Mouse (Mus musculus) liver, embryonic 16.5 days (tissue): Measurements from ENCODE around the gene Khdc1a. TPM values are rescaled to one million over a fixed set of nuclear protein-coding genes. Genes with fewer than 3 reads are reported as not detected.
"Not testable (repeated sequence)": the region's sequence is repeated elsewhere in the genome, so short reads cannot be mapped to it uniquely, and the experiment has no call there.

Experiments used
- ATAC-seq: fragments of 200-750 bp; cut with Nextera tagmentation; 2 replicates; pipeline ENCODE4 v1.8.0; 2017; ENCODE audit warnings: low read depth, mild to moderate bottlenecking, moderate number of reproducible peaks, moderate library complexity
- H3K27ac ChIP-seq: fragments of 300-500 bp; sonication (generic); 2 replicates; pipeline ENCODE4 v1.5.1; 2014; ENCODE audit warnings: mild to moderate bottlenecking, low read length
- H3K27me3 ChIP-seq: fragments of 300-500 bp; sonication (generic); 2 replicates; pipeline ENCODE4 v1.6.1; 2014; ENCODE audit warnings: low read depth, low read length, mixed read lengths; ENCODE audit not compliant: control insufficient read depth, insufficient read depth
- H3K36me3 ChIP-seq: fragments of 300-500 bp; sonication (generic); 2 replicates; pipeline ENCODE4 v1.6.1; 2014; ENCODE audit warnings: mild to moderate bottlenecking; ENCODE audit not compliant: control insufficient read depth, insufficient read depth
- H3K4me1 ChIP-seq: fragments of 300-500 bp; sonication (generic); 2 replicates; pipeline ENCODE4 v1.6.1; 2014; ENCODE audit warnings: low read depth, low read length, mixed read lengths; ENCODE audit not compliant: control insufficient read depth
- H3K4me2 ChIP-seq: fragments of 300-500 bp; sonication (generic); 2 replicates; pipeline ENCODE4 v1.6.1; 2014; ENCODE audit warnings: low read depth, low read length, mixed read lengths
- H3K4me3 ChIP-seq: fragments of 300-500 bp; sonication (generic); 2 replicates; pipeline ENCODE4 v1.5.1; 2014; ENCODE audit warnings: low read depth, mild to moderate bottlenecking, low read length
- H3K9ac ChIP-seq: fragments of 300-500 bp; sonication (generic); 2 replicates; pipeline ENCODE4 v1.6.1; 2014; ENCODE audit warnings: low read depth, low read length
- H3K9me3 ChIP-seq: fragments of 300-500 bp; sonication (generic); replicated peaks from 2 replicates; pipeline ENCODE4 v1.6.1; 2016; ENCODE audit warnings: low read length; ENCODE audit not compliant: control insufficient read depth
- WGBS: fragments of 180-500 bp; shearing (Covaris S2); extraction: QIAGEN DNeasy Blood & Tissue Kit; methylation state at CpG from one replicate; pipeline ENCODE4 v1.1.7; 2014; ENCODE audit not compliant: insufficient replicate concordance; 5-methylcytosine and 5-hydroxymethylcytosine counted together
- polyA plus RNA-seq: library from polyadenylated mRNA; unstranded; fragments of >200 nt; fragmentation: Nextera tagmentation; extraction: Ambion mirVana; gene quantifications from 2 replicates; pipeline ENCODE4 v1.2.1, GENCODE M21; 2015

Gene Khdc1a
- polyA plus RNA-seq, 1 experiment from 2014 or later, result not detected

DNA sequence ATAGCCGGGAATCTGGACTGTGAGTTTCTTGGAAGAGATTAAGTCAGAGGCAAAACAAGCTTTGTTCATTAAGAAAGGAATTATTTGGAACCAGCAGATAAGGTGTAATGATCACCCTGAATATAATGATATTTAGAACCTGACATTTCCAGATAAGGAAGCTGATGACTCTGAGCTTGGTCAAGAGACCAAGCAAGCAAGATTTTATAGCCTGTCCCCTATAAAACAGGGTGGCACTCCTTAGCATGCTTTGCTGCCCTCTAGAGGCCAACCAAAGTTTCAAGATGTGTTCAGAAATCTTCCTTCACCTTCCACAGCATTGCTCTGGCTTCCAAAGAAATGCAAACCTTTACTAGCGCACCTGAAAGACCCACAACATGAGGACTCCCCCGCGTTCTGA lies 5.2 kb upstream of the Khdc1a start:
- Histone ChIP-seq H3K27me3 (no peaks in the 10 kb centered on the region), H3K4me2 (no peak overlapping the region), H3K9ac (no peak overlapping the region), H3K27ac (no peak overlapping the region), H3K36me3 (no peaks in the 10 kb centered on the region), H3K4me1 (no peaks in the 10 kb centered on the region), H3K4me3 (no peak overlapping the region), H3K9me3 (no peaks in the 10 kb centered on the region)
- WGBS, result 32% methylated on average over 4 of the region's 4 CpGs
- no peak for ATAC-seq

DNA sequence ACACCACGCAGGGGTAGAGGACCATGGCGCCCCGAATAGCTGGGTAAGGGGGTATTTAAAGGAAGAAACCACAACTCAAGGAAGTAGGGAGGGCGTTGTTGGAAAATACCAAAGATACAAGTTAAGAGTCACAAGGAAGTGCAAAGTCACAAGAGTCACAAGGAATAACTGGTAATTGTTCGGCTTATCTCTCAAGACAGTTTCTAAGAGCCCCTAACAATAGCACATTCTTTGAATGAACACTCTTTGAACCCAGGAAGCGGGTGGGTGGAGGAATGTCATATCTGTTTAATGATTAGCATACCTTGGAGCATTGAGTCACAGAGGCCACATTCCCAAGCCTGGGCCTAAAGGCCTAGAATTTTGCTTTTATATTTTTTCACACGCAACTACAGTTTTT lies 4.7 kb upstream of the Khdc1a start:
- not testable (repeated sequence) for H3K9me3 ChIP-seq, H3K4me3 ChIP-seq, H3K4me2 ChIP-seq, H3K9ac ChIP-seq, H3K36me3 ChIP-seq, H3K4me1 ChIP-seq, H3K27me3 ChIP-seq, H3K27ac ChIP-seq, ATAC-seq
- 62% methylated on average over 7 of the region's 7 CpGs for WGBS

DNA sequence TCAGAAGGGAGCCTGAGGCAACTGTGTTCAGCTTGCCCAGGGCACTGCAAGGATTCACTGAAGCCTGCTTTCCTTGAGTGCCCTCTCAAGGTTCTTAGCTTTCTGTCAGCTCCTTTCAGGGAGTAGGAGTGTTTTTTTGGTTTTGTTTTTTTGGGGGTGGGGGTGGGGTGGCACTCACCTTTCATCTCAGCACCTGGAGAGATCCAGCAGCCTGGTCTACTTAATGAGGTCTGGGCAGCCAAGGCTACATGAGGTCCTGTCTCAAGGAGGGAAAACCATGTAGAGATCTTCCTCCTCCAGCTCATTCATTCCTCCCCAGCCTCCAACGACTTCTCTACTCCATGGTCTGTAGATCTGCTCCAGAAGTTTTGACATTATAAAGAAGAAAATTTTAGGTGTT lies 18.6 kb downstream of the Khdc1a start, which contains the start of gene Khdc1c:
Khdc1c (plus strand) TSS at position 301 of the 400 bp plus-strand sequence.
- not testable (repeated sequence) for H3K9ac ChIP-seq, ATAC-seq, H3K4me1 ChIP-seq, H3K27ac ChIP-seq, H3K9me3 ChIP-seq, H3K27me3 ChIP-seq, H3K4me2 ChIP-seq, H3K36me3 ChIP-seq, H3K4me3 ChIP-seq
- 28% methylated on average over 1 of the region's 1 CpGs for WGBS

DNA sequence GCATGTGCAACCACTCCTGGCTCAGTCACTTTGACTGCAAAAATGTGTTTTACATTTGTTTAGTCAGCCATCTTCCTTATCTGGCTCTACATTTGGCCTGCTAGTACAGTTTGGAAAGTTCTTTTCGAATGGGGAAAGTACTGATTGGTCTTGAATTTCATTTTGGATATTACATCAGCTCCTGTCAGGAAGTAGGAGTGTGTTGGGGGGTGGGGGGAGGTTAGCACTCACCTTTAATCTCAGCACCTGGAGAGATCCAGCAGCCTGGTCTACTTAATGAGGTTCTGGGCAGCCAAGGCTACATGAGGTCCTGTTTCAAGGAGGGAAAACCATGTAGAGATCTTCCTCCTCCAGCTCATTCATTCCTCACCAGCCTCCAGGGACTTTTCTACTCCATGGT lies 33.8 kb downstream of the Khdc1a start, which contains the start of gene Khdc1b:
Khdc1b (plus strand) TSS at position 301 of the 400 bp plus-strand sequence.
- H3K4me2 ChIP-seq, result no peak within 1 kb of the TSS
- WGBS, result 49% methylated on average over 1 of the region's 1 CpGs
- no peak within 1 kb of the TSS for H3K27ac ChIP-seq
- H3K9me3 ChIP-seq, result no peaks in the 10 kb centered on the region
- no peak for ATAC-seq
- no peaks in the 10 kb centered on the region for H3K27me3 ChIP-seq
- no peaks in the 10 kb centered on the region for H3K36me3 ChIP-seq
- H3K4me3 ChIP-seq, result no peak within 1 kb of the TSS
- H3K4me1 ChIP-seq, result no peaks in the 10 kb centered on the region
- H3K9ac ChIP-seq, result no peak within 1 kb of the TSS

DNA sequence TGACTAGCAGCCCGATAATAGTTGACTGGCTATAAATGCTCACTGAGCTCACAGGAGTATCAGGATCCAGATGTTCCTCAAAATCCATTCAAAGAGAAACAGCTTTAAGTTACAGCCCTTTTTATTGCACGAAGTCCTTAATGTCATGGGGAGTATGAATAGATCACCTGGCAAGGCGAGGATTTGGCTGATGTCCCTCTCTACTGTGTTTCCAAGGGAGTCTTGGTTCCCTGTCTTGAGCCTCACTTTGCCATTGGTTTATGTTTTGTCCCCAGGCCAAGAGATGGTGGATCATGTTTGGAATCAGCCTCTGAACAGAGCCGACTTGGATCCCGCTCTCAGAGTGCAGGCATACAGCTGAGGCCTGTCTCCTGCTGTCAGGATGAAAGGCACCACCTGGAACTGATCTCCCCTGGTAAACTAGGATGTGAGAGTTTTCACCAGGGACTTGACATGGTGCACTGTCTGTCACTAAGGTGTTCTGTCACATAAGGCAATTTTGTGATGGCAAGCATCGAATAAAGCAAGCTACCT lies 41.8 kb downstream of the Khdc1a start:
- ATAC-seq, result no peak
- H3K9ac ChIP-seq, result no peak overlapping the region
- H3K27me3 ChIP-seq, result no peaks in the 10 kb centered on the region
- H3K4me2 ChIP-seq, result no peak overlapping the region
- no peaks in the 10 kb centered on the region for H3K4me1 ChIP-seq
- no peaks in the 10 kb centered on the region for H3K36me3 ChIP-seq
- WGBS, result 58% methylated on average over 6 of the region's 6 CpGs
- H3K9me3 ChIP-seq, result no peaks in the 10 kb centered on the region
- no peak overlapping the region for H3K27ac ChIP-seq
- H3K4me3 ChIP-seq, result no peak overlapping the region

Other genes starting within 250 kb of the Khdc1a start
- 3.0 and 3.3 TPM in 2 replicates for gene Tmem14a, start 131.1 kb upstream of the Khdc1a start, polyA plus RNA-seq
- gene Gsta3, start 109.1 kb upstream of the Khdc1a start, polyA plus RNA-seq, result 150 and 162 TPM in 2 replicates
- not detected in 2 replicates for gene Khdc1c, start 18.7 kb downstream of the Khdc1a start, polyA plus RNA-seq
- 0.04 TPM in 1 of 2 replicates, not detected in the other for gene Khdc1b, start 33.9 kb downstream of the Khdc1a start, polyA plus RNA-seq